Mouse (Mus musculus): ENCODE data around the gene Pmvk. TPM values are rescaled to one million over a fixed set of nuclear protein-coding genes. Genes with fewer than 3 reads are reported as not detected.
A peak's percentile ranks its signal among the peaks of the same experiment; 100 is the strongest.

Pmvk gene
- polyA plus RNA-seq (2012; rRNA removed) = 71.8 and 71.9 TPM in 2 replicates

DNA sequence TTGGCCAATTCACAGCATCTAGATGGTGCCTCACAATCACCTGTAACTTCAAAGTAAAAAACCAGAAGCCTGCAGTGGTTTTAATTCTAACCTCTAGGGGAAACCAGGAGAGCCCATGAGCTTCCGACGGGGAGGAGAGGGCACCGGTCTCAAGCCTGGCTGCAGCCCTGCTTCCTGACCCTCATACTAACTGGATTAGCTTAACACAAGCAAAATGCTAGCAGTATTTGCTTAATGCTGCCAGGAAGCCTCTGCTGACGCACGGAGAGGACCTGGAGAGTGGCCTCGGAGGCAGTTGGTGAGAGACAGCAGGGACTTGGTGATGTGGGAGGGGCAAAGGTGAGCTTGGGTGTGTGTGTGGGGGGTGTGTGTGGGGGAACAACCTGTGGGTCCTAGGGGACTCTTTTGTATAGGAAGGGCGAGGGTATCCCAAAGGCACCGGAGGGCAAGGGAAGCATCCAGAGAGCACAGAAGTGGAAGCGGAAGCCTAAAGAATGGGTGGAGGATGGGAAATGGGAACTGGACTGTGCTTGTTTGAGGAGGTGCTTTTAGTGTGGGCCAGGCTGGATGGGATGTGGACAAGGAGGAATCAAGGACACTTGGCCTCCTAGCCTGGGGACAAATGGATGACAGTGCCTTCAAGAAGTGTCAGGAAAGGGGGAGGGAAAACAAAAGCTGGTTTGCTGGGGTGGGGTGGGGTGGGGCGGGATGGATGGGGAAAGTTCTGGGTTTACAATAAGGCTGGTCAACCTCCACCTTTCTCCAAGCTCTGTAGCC, at the start of gene Pmvk:
TSS of gene Pmvk (plus strand) at position 141 of the 777 bp plus-strand sequence.
- Histone ChIP-seq H3K4me3 (ENCODE audit: insufficient read depth, low read length) (no peak within 1 kb of the TSS), H3K4me1 (ENCODE audit: control insufficient read depth, insufficient read depth, low read length) (no peaks in the 10 kb centered on the region; the same call in 1 of the 2 replicates), H3K27ac (ENCODE audit: insufficient read depth, low read length) (no peak within 1 kb of the TSS)
- TF ChIP-seq CTCF (IDR thresholded peaks at IDR 0.05; ENCODE audit: extremely low read depth, insufficient read depth, low read length) (no peak), POLR2A (IDR thresholded peaks at IDR 0.05; ENCODE audit: extremely low read depth, insufficient read depth, low read length) (no peak)

DNA sequence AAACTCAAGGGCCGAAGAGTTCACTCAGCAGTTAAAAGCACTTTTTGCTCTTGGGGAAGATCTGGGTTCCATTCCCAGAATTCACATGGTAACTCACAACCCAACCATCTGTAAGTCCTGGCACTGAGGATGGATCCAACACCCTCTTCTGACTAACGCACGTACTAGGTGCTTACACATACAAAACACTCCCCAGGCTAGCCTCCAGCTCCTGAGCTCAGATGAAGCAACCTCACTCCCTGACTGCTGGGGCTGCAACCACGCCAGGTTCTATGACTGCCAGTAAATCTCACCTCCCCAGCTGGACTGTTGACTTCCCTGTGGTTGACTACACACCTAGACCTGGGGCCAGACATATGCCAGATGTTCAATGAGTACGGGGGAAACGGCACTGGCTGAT, 47.5 kb upstream of the Pmvk start:
- TF ChIP-seq POLR2A (IDR thresholded peaks at IDR 0.05; ENCODE audit: extremely low read depth, insufficient read depth, low read length) (no peak), CTCF (IDR thresholded peaks at IDR 0.05; ENCODE audit: extremely low read depth, insufficient read depth, low read length) (no peak)
- Histone ChIP-seq H3K4me1 (ENCODE audit: control insufficient read depth, insufficient read depth, low read length) (peaks cover 6% of the 10 kb centered on the region; the same call in 1 of the 2 replicates), H3K27ac (ENCODE audit: insufficient read depth, low read length) (no peak overlapping the region), H3K4me3 (ENCODE audit: insufficient read depth, low read length) (no peak overlapping the region)

DNA sequence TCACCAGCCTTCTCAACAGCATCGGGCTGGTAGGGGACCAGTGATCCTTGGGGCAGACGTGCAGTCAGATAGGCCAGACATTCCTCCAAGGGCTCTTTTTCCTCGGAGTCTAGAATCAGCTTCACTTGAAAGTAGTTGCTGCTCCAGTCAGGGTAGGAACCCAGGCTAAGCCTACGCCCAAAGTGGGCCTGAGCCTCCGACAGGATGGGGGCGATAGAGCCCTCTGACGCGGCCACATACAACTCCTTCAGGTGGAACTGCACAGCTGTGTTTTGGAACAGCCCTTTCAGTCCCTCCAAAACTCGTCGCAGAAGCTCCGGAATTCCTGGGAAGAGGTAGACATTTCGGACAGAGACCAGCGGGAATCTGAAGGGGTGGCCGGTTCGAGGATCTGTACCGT, 45.9 kb upstream of the Pmvk start:
- H3K4me1 ChIP-seq (ENCODE audit: control insufficient read depth, insufficient read depth, low read length) = peaks cover 6% of the 10 kb centered on the region; the same call in 1 of the 2 replicates
- H3K4me3 ChIP-seq (ENCODE audit: insufficient read depth, low read length) = no peak overlapping the region
- H3K27ac ChIP-seq (ENCODE audit: insufficient read depth, low read length) = no peak overlapping the region
- no peak for TF ChIP-seq CTCF (IDR thresholded peaks at IDR 0.05; ENCODE audit: extremely low read depth, insufficient read depth, low read length)
- no peak for TF ChIP-seq POLR2A (IDR thresholded peaks at IDR 0.05; ENCODE audit: extremely low read depth, insufficient read depth, low read length)

DNA sequence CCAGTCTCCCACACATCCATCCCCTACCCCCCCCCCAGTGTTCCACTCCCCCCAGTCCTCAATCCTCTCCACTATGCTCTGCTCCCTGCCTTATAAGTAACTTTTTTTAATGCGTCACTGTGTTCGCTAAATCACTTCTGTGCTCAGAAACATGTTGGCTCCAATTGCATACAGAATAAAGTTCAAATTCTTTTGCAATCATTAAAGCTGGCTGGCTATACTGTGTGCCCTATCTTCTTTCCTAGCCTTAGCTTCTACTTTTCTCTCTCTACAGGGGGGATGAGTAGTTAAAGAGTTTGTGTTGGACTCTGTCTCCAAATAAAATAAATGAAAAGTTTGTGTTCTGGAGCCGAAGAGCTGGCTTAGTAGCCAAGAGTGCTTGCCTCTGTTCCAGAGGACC, 44.6 kb upstream of the Pmvk start:
- Histone ChIP-seq H3K4me3 (ENCODE audit: insufficient read depth, low read length) (no peak overlapping the region), H3K4me1 (ENCODE audit: control insufficient read depth, insufficient read depth, low read length) (peaks cover 6% of the 10 kb centered on the region; the same call in 1 of the 2 replicates), H3K27ac (ENCODE audit: insufficient read depth, low read length) (no peak overlapping the region)
- no peak for TF ChIP-seq POLR2A (IDR thresholded peaks at IDR 0.05; ENCODE audit: extremely low read depth, insufficient read depth, low read length)

DNA sequence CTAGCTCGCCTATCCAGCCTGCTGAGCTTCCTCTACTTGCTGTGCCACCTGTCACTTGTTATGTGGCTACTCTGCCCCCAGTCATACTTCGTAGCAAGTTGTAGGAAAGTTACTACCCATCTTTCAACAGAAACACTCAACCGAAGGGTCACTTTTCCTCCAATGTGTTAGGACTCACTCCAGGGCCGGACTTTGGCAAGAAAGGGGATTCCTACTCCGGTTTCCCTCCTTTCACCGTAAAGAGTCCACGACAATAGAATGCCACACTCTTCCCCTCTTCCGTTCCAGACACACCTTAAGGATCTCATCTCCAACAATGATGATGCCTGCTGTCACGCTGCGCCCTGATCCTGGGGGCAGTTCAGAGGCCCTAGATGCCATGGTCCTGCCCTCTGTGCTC, 43.5 kb upstream of the Pmvk start:
- Histone ChIP-seq H3K27ac (ENCODE audit: insufficient read depth, low read length) (no peak overlapping the region), H3K4me3 (ENCODE audit: insufficient read depth, low read length) (peak overlapping the region; percentile 30), H3K4me1 (ENCODE audit: control insufficient read depth, insufficient read depth, low read length) (peaks cover 6% of the 10 kb centered on the region; the same call in 1 of the 2 replicates)
- no peak for TF ChIP-seq CTCF (IDR thresholded peaks at IDR 0.05; ENCODE audit: extremely low read depth, insufficient read depth, low read length)
- TF ChIP-seq POLR2A (IDR thresholded peaks at IDR 0.05; ENCODE audit: extremely low read depth, insufficient read depth, low read length) = no peak

DNA sequence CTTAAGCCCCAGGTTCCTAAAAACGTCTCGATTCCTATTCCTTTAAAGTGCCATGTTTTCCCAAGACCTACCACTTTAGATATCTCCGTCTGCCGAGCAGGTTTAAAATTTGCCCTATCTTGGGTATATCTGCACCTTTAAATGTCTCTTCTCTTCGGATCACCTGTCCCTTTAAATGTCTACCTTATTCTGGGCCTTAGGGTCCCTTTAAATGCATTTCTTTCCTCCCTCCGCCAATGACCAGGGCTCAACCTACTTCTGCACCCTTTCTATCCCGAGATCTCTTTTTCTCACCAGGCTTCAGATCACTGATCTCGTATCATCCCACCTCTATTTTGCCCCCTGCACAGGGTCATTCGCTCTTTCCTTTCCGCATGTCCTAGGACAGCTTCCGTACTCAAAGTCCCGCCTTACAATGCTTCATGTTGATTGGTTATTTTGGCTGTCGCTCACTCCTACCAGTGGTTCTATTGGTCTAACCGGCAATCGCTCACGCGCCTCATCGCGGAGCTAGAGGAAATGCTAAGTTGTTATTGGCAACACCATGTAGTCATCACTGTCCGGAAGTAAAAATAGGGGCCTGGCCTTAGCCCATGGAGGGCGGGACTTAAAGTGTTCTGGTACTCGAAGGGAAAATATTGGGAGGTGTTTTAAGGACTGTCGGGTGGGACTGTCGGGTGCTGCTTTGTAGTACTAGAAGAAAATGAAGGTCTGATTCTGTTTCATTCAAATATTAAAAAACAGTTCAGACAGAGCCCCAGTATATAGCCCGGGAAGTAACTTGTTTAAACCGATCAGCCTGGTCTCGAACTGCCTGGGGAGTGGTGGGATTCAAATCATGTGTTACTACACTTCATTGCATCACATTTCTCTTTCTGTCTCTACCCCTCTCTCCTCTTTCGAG, 42.6 kb upstream of the Pmvk start, which contains the start of gene Flad1:
TSS of gene Flad1 (minus strand) at position 381 of the 904 bp plus-strand sequence.
- TF ChIP-seq POLR2A (IDR thresholded peaks at IDR 0.05; ENCODE audit: extremely low read depth, insufficient read depth, low read length) (0 out of 2 replicates have a peak, but pooled peaks have one; percentile 34), CTCF (IDR thresholded peaks at IDR 0.05; ENCODE audit: extremely low read depth, insufficient read depth, low read length) (no peak)
- Histone ChIP-seq H3K4me1 (ENCODE audit: control insufficient read depth, insufficient read depth, low read length) (peaks cover 6% of the 10 kb centered on the region; the same call in 1 of the 2 replicates), H3K4me3 (ENCODE audit: insufficient read depth, low read length) (peak within 1 kb of the TSS; percentile 30), H3K27ac (ENCODE audit: insufficient read depth, low read length) (no peak within 1 kb of the TSS)

DNA sequence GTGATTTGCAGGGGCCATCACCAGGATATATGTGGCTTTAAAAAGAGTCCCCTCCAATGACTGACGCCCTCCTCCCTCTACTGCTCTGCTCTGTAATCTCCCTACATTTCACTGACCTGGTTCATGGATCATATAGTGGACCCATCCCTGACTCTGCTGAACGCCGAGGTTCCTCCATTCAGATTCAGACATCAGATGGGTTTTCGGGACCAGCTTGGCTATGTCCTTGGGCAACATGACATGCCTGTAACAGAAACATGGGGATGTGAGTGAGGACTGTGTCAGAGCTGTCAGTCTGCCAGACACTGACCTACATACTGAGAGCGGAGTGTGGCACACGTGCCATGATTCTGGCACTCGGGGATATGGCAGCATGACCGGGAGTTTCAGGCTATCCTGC, 38.2 kb upstream of the Pmvk start:
- no peak for TF ChIP-seq CTCF (IDR thresholded peaks at IDR 0.05; ENCODE audit: extremely low read depth, insufficient read depth, low read length)
- no peak for TF ChIP-seq POLR2A (IDR thresholded peaks at IDR 0.05; ENCODE audit: extremely low read depth, insufficient read depth, low read length)
- peaks cover 3% of the 10 kb centered on the region; the same call in 1 of the 2 replicates for H3K4me1 ChIP-seq (ENCODE audit: control insufficient read depth, insufficient read depth, low read length)
- no peak overlapping the region for H3K4me3 ChIP-seq (ENCODE audit: insufficient read depth, low read length)
- H3K27ac ChIP-seq (ENCODE audit: insufficient read depth, low read length) = no peak overlapping the region

DNA sequence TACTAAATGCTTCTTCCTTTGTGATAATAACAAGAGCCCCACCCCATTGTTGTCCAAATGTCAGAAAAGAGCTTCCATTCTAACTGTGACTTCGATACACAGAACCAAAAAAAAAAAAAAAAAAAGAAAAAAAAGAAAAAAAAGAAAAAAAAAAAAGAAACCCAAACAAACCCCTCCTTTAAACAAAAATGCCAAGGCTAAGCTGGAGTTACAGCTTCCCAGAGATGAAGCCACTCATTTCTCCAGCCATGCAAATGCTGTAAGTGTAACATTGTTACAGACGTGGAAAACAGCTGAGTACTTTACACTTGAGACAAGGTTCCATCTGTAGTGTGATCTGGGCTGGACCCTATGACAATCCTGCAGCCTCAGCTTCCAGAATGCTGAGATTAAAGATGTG, 37.2 kb upstream of the Pmvk start:
- Histone ChIP-seq H3K4me3 (ENCODE audit: insufficient read depth, low read length) (no peak overlapping the region), H3K27ac (ENCODE audit: insufficient read depth, low read length) (no peak overlapping the region), H3K4me1 (ENCODE audit: control insufficient read depth, insufficient read depth, low read length) (peaks cover 3% of the 10 kb centered on the region; the same call in 1 of the 2 replicates)
- TF ChIP-seq CTCF (IDR thresholded peaks at IDR 0.05; ENCODE audit: extremely low read depth, insufficient read depth, low read length) (no peak), POLR2A (IDR thresholded peaks at IDR 0.05; ENCODE audit: extremely low read depth, insufficient read depth, low read length) (no peak)

DNA sequence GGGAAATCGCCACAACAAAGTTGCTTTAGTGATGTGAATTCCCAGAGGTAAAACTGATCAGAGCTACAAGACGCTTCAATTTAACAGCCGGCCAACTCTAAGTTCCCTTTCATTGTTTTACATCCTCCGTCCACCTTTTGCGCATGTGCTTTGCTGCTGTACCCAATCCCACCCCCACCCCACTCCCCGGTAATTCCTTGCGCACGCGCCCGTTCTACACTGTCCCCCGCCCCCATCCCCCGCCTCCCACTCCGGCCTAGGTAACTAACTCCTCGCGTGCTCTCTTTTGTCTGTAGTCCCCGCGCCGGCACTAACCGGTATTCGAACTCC, 36.5 kb upstream of the Pmvk start:
- peaks cover 3% of the 10 kb centered on the region; the same call in 1 of the 2 replicates for H3K4me1 ChIP-seq (ENCODE audit: control insufficient read depth, insufficient read depth, low read length)
- peak overlapping the region; percentile 73 for H3K4me3 ChIP-seq (ENCODE audit: insufficient read depth, low read length)
- TF ChIP-seq CTCF (IDR thresholded peaks at IDR 0.05; ENCODE audit: extremely low read depth, insufficient read depth, low read length) = no peak
- no peak for TF ChIP-seq POLR2A (IDR thresholded peaks at IDR 0.05; ENCODE audit: extremely low read depth, insufficient read depth, low read length)
- no peak overlapping the region for H3K27ac ChIP-seq (ENCODE audit: insufficient read depth, low read length)
